Mouse (Mus musculus) layer of hippocampus, adult 2 months (tissue): ENCODE measurements around the gene Gm13275. TPM values are rescaled to one million over a fixed set of nuclear protein-coding genes. Genes with fewer than 3 reads are reported as not detected.
"Not testable (repeated sequence)": the region's sequence is repeated elsewhere in the genome, so short reads cannot be mapped to it uniquely, and the experiment has no call there.

Source experiments
- DNase-seq, 2 experiments: peaks; one replicate each; pipeline ENCODE4 v3.0.0; 2022; ENCODE audit warnings: low spot score in 2 of 2
- H3K27ac ChIP-seq: fragments of 200-600 bp; 2 replicates; pipeline ENCODE4 v1.8.1; 2022
- H3K4me3 ChIP-seq: fragments of 200-600 bp; 2 replicates; pipeline ENCODE4 v1.8.1; 2022; ENCODE audit warnings: mild to moderate bottlenecking
- CTCF ChIP-seq: fragments of 200-600 bp; conservative IDR thresholded peaks from 2 replicates; pipeline ENCODE4 v1.8.1; 2022; ENCODE audit warnings: antibody characterized with exemption, mild to moderate bottlenecking, moderate library complexity
- total RNA-seq, 2 experiments: library from RNA; stranded (reverse); gene quantifications; 2 replicates each; pipeline ENCODE4 v1.2.3; 2021

The Gm13275 gene
- total RNA-seq, 2 experiments from 2014 or later: not detected

GRCm38 (mm10) chr4:88782335-88782734, 12.0 kb upstream of the Gm13275 start:
- H3K27ac ChIP-seq, DNase-seq, H3K4me3 ChIP-seq: not testable (repeated sequence)
- peak; percentile 23 for TF ChIP-seq CTCF

GRCm38 (mm10) chr4:88785409-88785808, 8.9 kb upstream of the Gm13275 start, which contains the start of gene Gm13276:
TSS of gene Gm13276 (plus strand) at chr4:88785709.
- not testable (repeated sequence) for H3K4me3 ChIP-seq, DNase-seq, H3K27ac ChIP-seq

DNA sequence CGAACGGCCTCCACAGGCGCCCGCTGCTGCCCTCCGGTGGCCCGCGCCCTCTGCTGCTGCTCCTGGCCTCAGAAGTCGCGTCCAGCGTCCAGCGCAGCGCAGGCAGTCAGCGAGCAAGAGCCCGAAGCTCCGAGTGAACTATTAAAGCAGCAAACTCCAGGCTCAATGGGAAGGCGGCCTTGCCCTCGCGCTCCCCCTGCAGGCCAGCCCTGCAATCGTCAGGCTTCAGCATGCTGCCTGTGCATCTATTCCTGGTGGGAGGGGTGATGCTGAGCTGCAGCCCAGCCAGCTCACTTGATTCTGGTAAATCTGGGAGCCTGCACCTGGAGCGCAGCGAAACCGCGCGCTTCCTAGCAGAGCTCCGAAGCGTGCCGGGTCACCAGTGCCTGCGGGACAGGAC, 5.9 kb upstream of the Gm13275 start, which contains the start of gene Gm13277:
Gene Gm13277, plus strand, starts transcription at position 231 of the 400 bp plus-strand sequence.
- not testable (repeated sequence) for H3K27ac ChIP-seq, H3K4me3 ChIP-seq
- TF ChIP-seq CTCF: peak; percentile 58
- DNase-seq: peak; percentile 58 to 66

DNA sequence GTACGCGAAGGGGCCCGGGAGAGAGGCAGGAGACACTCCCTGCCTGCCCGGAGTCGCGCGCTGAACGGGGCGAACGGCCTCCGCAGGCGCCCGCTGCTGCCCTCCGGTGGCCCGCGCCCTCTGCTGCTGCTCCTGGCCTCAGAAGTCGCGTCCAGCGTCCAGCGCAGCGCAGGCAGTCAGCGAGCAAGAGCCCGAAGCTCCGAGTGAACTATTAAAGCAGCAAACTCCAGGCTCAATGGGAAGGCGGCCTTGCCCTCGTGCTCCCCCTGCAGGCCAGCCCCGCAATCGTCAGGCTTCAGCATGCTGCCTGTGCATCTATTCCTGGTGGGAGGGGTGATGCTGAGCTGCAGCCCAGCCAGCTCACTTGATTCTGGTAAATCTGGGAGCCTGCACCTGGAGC, 3.0 kb upstream of the Gm13275 start, which contains the start of gene Gm13278:
Gene Gm13278, plus strand, starts transcription at position 301 of the 400 bp plus-strand sequence.
- not testable (repeated sequence) for H3K27ac ChIP-seq, DNase-seq, H3K4me3 ChIP-seq

DNA sequence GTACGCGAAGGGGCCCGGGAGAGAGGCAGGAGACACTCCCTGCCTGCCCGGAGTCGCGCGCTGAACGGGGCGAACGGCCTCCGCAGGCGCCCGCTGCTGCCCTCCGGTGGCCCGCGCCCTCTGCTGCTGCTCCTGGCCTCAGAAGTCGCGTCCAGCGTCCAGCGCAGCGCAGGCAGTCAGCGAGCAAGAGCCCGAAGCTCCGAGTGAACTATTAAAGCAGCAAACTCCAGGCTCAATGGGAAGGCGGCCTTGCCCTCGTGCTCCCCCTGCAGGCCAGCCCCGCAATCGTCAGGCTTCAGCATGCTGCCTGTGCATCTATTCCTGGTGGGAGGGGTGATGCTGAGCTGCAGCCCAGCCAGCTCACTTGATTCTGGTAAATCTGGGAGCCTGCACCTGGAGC, 2.8 kb downstream of the Gm13275 start, which contains the start of gene Gm13279:
Gene Gm13279, plus strand, starts transcription at position 301 of the 400 bp plus-strand sequence.
- not testable (repeated sequence) for H3K4me3 ChIP-seq

GRCm38 (mm10) chr4:88799365-88799764, 5.1 kb downstream of the Gm13275 start, which contains the start of gene Gm13285:
TSS of gene Gm13285 (plus strand) at chr4:88799665.
- H3K27ac ChIP-seq, DNase-seq, H3K4me3 ChIP-seq: not testable (repeated sequence)

More for the DNA sequence above, 2.8 kb downstream of the Gm13275 start, which contains the start of gene Gm13279:
- DNase-seq, H3K27ac ChIP-seq: not testable (repeated sequence)

- not testable (repeated sequence) for H3K27ac ChIP-seq, DNase-seq, H3K4me3 ChIP-seq
Observed at GRCm38 (mm10) chr4:88802954-88803353, 8.7 kb downstream of the Gm13275 start, which contains the start of gene Gm13287. TSS of gene Gm13287 (plus strand) at chr4:88803254.

GRCm38 (mm10) chr4:88805231-88805630, 10.9 kb downstream of the Gm13275 start, which contains the start of gene Gm13288:
TSS of gene Gm13288 (plus strand) at chr4:88805531.
- not testable (repeated sequence) for H3K27ac ChIP-seq, DNase-seq, H3K4me3 ChIP-seq

- H3K27ac ChIP-seq, H3K4me3 ChIP-seq, DNase-seq: not testable (repeated sequence)
- TF ChIP-seq CTCF: peak; percentile 21
Observed at GRCm38 (mm10) chr4:88805761-88806160, 11.5 kb downstream of the Gm13275 start.

DNA sequence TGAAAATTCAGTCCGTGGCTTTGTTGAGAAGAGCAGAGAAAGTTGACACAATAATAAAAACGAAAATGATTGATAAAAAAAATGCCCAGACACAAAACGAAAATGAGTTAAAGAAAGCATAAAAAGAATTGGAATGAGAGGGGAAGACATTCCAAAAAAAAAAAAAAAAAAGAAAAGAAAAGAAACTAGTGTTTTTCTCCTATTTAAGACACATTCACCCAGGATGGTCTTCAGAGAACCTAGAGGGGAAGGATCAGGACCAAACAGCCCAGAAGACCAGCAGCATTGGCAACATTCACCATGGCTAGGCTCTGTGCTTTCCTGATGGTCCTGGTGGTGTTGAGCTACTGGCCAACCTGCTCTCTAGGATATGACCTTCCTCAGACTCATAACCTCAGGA, 21.6 kb downstream of the Gm13275 start, which contains the start of gene Ifna7:
Gene Ifna7, plus strand, starts transcription at position 301 of the 400 bp plus-strand sequence.
- DNase-seq: no peak
- Histone ChIP-seq H3K4me3 (no peak within 1 kb of the TSS), H3K27ac (no peak within 1 kb of the TSS)
- no peak for TF ChIP-seq CTCF

- no peak for DNase-seq
- TF ChIP-seq CTCF: no peak
- H3K4me3 ChIP-seq: no peak within 1 kb of the TSS
- no peak within 1 kb of the TSS for H3K27ac ChIP-seq
Observed at GRCm38 (mm10) chr4:88819659-88820058, 25.4 kb downstream of the Gm13275 start, which contains the start of gene Ifna11. TSS of gene Ifna11 (plus strand) at chr4:88819959.

GRCm38 (mm10) chr4:88822995-88823394, 28.7 kb downstream of the Gm13275 start:
- peak in 1 of 2 experiments; percentile 21 for DNase-seq
- peak; percentile 82 for TF ChIP-seq CTCF
- Histone ChIP-seq H3K4me3 (no peak overlapping the region), H3K27ac (no peak overlapping the region)

- H3K27ac ChIP-seq, DNase-seq, H3K4me3 ChIP-seq: not testable (repeated sequence)
Observed at GRCm38 (mm10) chr4:88827116-88827515, 32.8 kb downstream of the Gm13275 start, which contains the start of gene Ifna6. TSS of gene Ifna6 (plus strand) at chr4:88827416.

- peak in 1 of 2 experiments; percentile 49 for DNase-seq
- H3K27ac ChIP-seq: no peak overlapping the region
- no peak overlapping the region for H3K4me3 ChIP-seq
- peak; percentile 86 for TF ChIP-seq CTCF
Observed at GRCm38 (mm10) chr4:88830523-88830922, 36.2 kb downstream of the Gm13275 start.

DNA sequence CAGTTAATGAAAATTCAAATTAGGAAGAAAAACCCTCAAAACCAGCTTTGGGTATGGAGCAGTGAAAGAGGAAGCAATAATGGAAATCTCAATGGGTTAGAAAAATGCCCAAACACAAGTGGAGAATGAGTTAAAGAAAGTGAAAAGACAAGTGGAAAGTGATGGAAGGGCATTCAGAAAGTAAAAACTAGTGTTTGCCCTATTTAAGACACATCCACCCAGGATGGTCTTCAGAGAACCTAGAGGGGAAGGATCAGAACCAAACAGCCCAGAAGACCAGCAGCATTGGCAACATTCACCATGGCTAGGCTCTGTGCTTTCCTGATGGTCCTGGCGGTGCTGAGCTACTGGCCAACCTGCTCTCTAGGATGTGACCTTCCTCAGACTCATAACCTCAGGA, 40.9 kb downstream of the Gm13275 start, which contains the start of gene Ifna5:
Gene Ifna5, plus strand, starts transcription at position 301 of the 400 bp plus-strand sequence.
- H3K27ac ChIP-seq, H3K4me3 ChIP-seq, DNase-seq: not testable (repeated sequence)
